Mouse (Mus musculus) megakaryocyte, embryonic 14.5 days (primary cell): ENCODE measurements at regions not wholly inside any gene's neighbourhood (a gene's known extent, or its start where the extent isn't known, plus 50 kb on each side); places are given as distances from the start of the nearest gene placed in this dataset.

Experiments used
- FLI1 ChIP-seq: IDR thresholded peaks from 2 replicates; pipeline ENCODE4 v1.6.1; 2012; ENCODE audit warnings: low read length, inconsistent platforms, mixed read lengths
- GATA1 ChIP-seq: IDR thresholded peaks from 3 replicates; pipeline ENCODE4 v1.6.1; 2012; ENCODE audit warnings: mixed read lengths, low read length, inconsistent platforms, borderline replicate concordance

- no peak for TF ChIP-seq GATA1
- TF ChIP-seq FLI1 = no peak
These were observed 154.1 kb upstream of the Slc7a14 start for GRCm38 (mm10) chr3:31464260-31464659.
